Mouse (Mus musculus) retina, adult 2 months (tissue): ENCODE measurements at regions not wholly inside any gene's neighbourhood (a gene's known extent, or its start where the extent isn't known, plus 50 kb on each side); places are given as distances from the start of the nearest gene placed in this dataset.

ENCODE experiments used
- DNase-seq: peaks from one replicate; pipeline ENCODE4 v3.0.0-alpha.2; 2012; ENCODE audit warnings: low read depth, low spot score

GRCm38 (mm10) chr4:55824047-55824760 is 291.9 kb upstream of the Klf4 start:
- DNase-seq: no peak

DNA sequence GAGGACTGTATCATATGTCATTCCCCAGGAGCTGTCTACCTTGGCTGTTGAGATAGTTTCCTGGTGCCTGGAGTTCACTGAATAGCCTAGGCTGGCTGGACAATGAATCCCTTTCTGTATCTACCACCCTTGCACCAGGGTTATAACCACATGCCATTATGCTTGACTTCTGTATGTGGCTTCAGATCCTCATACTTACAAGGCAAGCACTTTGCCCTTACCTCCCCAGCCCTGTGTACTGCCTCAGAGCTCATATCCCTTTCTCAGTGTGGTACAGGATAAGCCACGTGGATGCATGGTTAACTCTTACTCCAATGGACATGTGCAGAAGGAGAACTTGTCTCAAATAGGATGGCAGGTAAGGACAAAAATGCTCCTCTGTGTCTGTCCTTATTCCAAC is 291.3 kb upstream of the Klf4 start:
- DNase-seq: no peak

- DNase-seq: no peak
Measured at GRCm38 (mm10) chr4:55817035-55817818, 285.0 kb upstream of the Klf4 start.

GRCm38 (mm10) chr4:55815832-55816231 is 283.6 kb upstream of the Klf4 start:
- DNase-seq: no peak

GRCm38 (mm10) chr4:55812846-55813245 is 280.6 kb upstream of the Klf4 start:
- DNase-seq: no peak

DNA sequence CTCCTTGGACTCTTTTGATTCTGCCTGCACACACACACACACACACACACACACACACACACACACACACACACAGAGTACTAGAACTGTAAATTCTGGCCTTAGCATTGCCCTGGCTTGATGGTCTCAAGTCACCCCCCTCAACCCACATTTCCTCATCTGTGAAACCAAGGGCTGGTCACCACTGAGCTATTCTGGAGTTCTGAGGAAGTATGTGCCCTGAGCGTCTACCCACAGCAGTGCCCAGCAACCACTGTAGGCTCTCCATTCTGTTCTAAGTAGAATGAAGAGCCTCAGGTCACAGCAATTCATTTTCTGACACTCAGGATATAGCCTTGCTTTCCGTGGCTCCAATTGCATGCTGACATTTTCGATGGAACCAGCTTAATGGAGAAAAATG is 279.4 kb upstream of the Klf4 start:
- DNase-seq: no peak

GRCm38 (mm10) chr4:55808501-55808900 is 276.2 kb upstream of the Klf4 start:
- no peak for DNase-seq

GRCm38 (mm10) chr4:55806799-55807198 is 274.5 kb upstream of the Klf4 start:
- no peak for DNase-seq

DNA sequence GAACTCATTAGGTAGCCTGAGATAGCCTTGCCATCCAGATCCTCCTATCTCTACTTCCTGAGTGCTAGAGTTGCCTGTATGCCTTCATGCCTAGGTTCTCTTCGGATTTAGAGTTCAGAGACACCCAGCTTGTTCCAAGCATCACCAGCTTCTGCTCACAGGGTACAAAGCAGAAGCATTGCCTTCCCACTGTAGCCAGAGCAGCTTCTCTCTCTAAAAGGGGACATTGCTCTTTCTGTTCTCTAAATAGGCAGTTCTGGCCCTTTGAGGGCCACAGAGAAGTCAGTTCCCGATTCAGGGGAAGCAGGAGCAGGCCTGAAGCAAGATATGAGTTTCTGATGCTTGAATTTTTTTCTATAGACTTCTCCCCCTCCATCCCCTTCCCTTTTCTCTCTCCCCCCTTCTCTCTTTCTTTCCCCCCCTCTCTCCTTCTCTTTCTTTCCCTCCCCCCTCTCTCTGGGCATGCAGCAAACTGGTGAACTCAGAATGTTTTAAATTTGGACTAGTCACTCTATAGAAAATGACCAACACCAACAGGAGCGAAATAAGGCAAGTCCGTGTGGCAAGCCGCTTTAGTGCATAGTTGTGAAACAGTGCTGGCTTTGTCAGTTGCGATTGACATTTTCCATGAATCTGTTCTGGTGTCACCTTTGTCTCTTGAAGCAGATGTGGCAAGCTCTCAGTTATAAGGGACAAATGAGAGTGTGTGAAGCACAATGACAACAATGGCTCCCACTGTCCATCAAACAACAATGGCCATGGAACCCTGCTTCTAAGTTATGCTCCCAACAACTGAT is 273.2 kb upstream of the Klf4 start:
- no peak for DNase-seq

DNA sequence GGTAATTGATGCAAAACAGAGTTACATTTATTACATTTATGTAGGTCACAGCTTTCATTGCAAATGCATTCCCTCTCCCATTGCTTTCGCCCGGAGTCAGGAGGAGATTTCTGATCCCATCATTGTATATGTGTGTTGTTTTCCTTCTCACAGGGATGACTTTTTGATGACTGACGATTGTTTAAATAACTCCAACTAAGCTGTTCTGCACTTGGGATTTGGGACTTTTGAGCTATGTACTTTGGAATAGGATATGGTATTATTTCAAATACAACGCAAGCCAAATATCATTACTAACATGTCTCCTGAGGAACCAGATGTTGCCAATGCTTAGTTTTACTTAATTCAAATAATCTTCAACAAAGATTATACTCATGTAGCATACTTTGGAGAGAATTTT is 269.8 kb upstream of the Klf4 start:
- DNase-seq: no peak

DNA sequence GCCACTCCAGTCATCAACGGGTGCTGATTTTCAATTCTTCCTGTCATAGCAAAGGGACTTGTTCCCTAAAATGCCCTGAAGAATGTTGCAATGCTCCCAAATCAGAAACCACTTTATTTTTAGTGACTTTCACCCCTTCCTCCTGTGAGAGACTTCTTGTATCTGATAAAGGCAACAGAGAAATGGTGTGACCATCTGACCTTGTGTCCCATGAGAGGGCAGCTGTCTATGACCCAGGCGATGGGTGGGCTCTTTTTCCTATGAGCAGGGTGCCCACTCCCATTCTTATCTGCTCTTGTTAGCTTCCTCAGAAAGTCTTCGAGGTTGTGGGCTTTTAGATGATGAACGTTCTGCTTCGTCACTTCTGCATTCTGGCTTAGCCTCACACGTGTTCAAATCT is 265.8 kb upstream of the Klf4 start:
- DNase-seq: no peak

GRCm38 (mm10) chr4:55781329-55781847 is 249.1 kb upstream of the Klf4 start:
- DNase-seq: no peak

DNA sequence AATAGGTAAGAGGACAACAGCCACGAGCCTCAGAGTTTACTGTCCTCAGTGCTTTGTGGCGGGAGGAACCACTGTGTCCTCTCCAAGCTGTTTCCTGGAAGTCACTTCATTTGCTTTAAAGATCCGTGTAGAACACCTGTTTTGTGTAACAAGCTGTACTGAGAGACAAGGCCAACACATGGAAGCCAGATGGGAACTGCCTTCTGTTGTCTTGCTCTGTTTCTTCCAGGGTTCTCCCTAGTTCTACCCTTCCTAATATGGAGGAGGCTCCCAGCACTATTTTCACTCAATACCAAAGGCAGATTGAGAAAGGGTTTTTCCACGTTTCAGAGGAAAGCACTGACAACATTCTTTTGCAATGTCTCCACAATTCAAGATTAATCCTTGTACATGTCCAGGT is 247.3 kb upstream of the Klf4 start:
- no peak for DNase-seq

- no peak for DNase-seq
Measured at GRCm38 (mm10) chr4:55775858-55776257, 243.6 kb upstream of the Klf4 start.

GRCm38 (mm10) chr4:55774571-55774970 is 242.3 kb upstream of the Klf4 start:
- DNase-seq: no peak

DNA sequence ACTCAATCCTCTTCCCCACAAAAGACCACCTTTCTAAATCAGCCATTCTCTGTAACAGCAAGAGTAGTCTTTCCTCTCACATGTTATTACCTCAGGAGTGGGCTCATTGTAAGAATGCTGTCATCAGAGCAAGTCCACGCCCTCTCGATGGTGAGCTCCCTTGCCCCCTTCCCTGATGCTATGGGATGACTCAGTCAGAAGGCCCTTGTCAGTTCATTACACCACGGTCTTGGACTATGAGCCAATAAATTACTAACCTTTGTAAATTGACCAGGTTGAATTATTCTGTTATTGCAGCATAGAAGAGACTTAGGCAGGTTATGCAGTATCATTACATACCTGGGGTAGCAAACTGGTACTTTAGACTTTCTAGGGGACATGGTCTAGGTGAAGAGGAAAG is 237.4 kb upstream of the Klf4 start:
- DNase-seq: no peak

GRCm38 (mm10) chr4:55768325-55768724 is 236.1 kb upstream of the Klf4 start:
- no peak for DNase-seq

- no peak for DNase-seq
Measured at GRCm38 (mm10) chr4:55767133-55767532, 234.9 kb upstream of the Klf4 start.

- no peak for DNase-seq
Measured at GRCm38 (mm10) chr4:55765780-55766179, 233.5 kb upstream of the Klf4 start.

- no peak for DNase-seq
Measured at GRCm38 (mm10) chr4:55763112-55763511, 230.8 kb upstream of the Klf4 start.

GRCm38 (mm10) chr4:55762389-55762788 is 230.1 kb upstream of the Klf4 start:
- DNase-seq: no peak
